Mouse (Mus musculus): ENCODE data around the gene Tmem135.

DNA sequence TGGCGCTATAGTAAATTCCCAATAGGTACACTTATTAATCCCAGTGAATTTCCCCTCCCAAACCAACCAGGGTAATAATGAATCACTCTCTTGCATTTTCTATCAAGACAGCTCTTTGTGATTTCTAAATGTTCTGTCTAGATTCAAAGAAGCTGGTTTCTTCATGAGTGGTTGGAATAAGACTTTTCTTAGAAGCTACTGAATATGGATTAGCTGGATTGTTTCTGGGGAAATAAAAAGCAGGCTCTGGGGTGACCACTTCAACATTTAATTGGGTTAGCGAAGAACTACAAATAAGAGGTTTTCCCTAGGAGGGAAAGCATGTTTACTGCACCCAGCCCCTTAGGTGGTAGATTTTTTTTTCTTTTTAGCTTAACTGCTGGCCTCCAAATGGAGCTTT is 3.3 kb downstream of the Tmem135 start:
- TF ChIP-seq CTCF (IDR thresholded peaks at IDR 0.05; ENCODE audit: low read depth, low read length) (no peak), GATA1 (IDR thresholded peaks at IDR 0.05; ENCODE audit: borderline replicate concordance, low read length) (no peak)

Measured in G1E (cell line).